Mouse (Mus musculus) ES-E14 (cell line): ENCODE measurements around the gene Tubd1.

Experiments
- CHD2 ChIP-seq: IDR thresholded peaks from 2 replicates; pipeline ENCODE4 v1.6.1; 2014; ENCODE audit warnings: mild to moderate bottlenecking, low read depth, low read length, inconsistent platforms
- HCFC1 ChIP-seq: IDR thresholded peaks from 2 replicates; pipeline ENCODE4 v1.6.1; 2012; ENCODE audit warnings: low read length, inconsistent platforms, borderline replicate concordance; ENCODE audit not compliant: insufficient read depth
- MAFK ChIP-seq: IDR thresholded peaks from 2 replicates; pipeline ENCODE4 v1.6.1; 2014; ENCODE audit warnings: mild to moderate bottlenecking, low read depth, low read length, inconsistent platforms; ENCODE audit not compliant: insufficient read depth
- ZC3H11A ChIP-seq: IDR thresholded peaks from 2 replicates; pipeline ENCODE4 v1.6.1; 2012; ENCODE audit warnings: low read depth, mild to moderate bottlenecking, inconsistent platforms, low read length, borderline replicate concordance
- ZNF384 ChIP-seq: IDR thresholded peaks from 2 replicates; pipeline ENCODE4 v1.6.1; 2012; ENCODE audit warnings: low read depth, low read length, inconsistent platforms

GRCm38 (mm10) chr11:86582543-86583260 is 37.9 kb downstream of the Tubd1 start:
- no peak for TF ChIP-seq ZNF384
- TF ChIP-seq CHD2, result no peak
- TF ChIP-seq ZC3H11A, result no peak
- no peak for TF ChIP-seq MAFK
- no peak for TF ChIP-seq HCFC1
